Mouse (Mus musculus) hindbrain, embryonic 15.5 days (tissue): Measurements from ENCODE around the gene Kcnj10. TPM values are rescaled to one million over a fixed set of nuclear protein-coding genes. Genes with fewer than 3 reads are reported as not detected.

Source experiments
- ATAC-seq: fragments of 200-750 bp; cut with Nextera tagmentation; 2 replicates; pipeline ENCODE4 v1.8.0; 2017; ENCODE audit warnings: low read depth, moderate number of reproducible peaks, moderate TSS enrichment; ENCODE audit not compliant: low FRiP score
- H3K27ac ChIP-seq: fragments of 300-500 bp; sonication (generic); replicated peaks from 2 replicates; pipeline ENCODE4 v1.5.1; 2015; ENCODE audit warnings: mild to moderate bottlenecking, inconsistent platforms
- H3K27me3 ChIP-seq: fragments of 300-500 bp; sonication (generic); 2 replicates; pipeline ENCODE4 v1.6.1; 2015; ENCODE audit warnings: control low read depth, inconsistent platforms
- H3K36me3 ChIP-seq: fragments of 300-500 bp; sonication (generic); 2 replicates; pipeline ENCODE4 v1.6.1; 2015; ENCODE audit warnings: control low read depth, inconsistent platforms
- H3K4me1 ChIP-seq: fragments of 300-500 bp; sonication (generic); replicated peaks from 2 replicates; pipeline ENCODE4 v1.6.1; 2015; ENCODE audit warnings: control low read depth, inconsistent platforms
- H3K4me2 ChIP-seq: fragments of 300-500 bp; sonication (generic); 2 replicates; pipeline ENCODE4 v1.6.1; 2015; ENCODE audit warnings: moderate library complexity, mild to moderate bottlenecking, inconsistent platforms
- H3K4me3 ChIP-seq: fragments of 300-500 bp; sonication (generic); 2 replicates; pipeline ENCODE4 v1.5.1; 2015; ENCODE audit warnings: mild to moderate bottlenecking, inconsistent platforms
- H3K9ac ChIP-seq: fragments of 300-500 bp; sonication (generic); 2 replicates; pipeline ENCODE4 v1.6.1; 2015; ENCODE audit warnings: inconsistent platforms
- H3K9me3 ChIP-seq: fragments of 300-500 bp; sonication (generic); 2 replicates; pipeline ENCODE4 v1.6.1; 2016; ENCODE audit warnings: control low read depth, inconsistent platforms
- WGBS: fragments of 180-500 bp; shearing (Covaris S2); methylation state at CpG from one replicate; pipeline ENCODE4 v1.1.7; 2015; 5-methylcytosine and 5-hydroxymethylcytosine counted together
- polyA plus RNA-seq: library from polyadenylated mRNA; unstranded; fragments of >200 nt; fragmentation: Nextera tagmentation; extraction: Ambion mirVana; gene quantifications from 2 replicates; pipeline ENCODE4 v1.2.1, GENCODE M21; 2015

Kcnj10 gene
- polyA plus RNA-seq, 1 experiment from 2014 or later = 3.0 TPM

DNA sequence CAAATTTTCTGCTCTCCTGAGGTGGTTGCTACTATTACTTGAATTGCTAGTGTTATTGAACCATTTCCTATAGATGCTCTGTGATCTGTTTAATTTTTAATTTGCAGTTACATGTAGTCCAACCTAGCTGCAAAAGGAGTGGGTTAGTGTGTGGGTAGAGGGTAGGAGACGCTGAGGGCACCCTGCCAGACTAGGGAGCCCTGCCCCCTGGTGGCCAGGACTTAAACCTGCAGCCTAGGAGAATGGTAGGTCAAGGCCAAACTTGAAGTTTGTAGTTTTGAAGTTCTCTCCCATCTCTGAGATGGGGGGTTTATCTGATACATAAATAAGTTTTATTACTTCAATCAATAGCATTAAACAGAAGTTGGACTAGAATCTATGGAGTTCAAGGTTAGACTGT, 16.5 kb downstream of the Kcnj10 start:
- peaks cover 12% of the 10 kb centered on the region for H3K4me1 ChIP-seq
- ATAC-seq = no peak; the same call in 1 of the 2 replicates
- no peak overlapping the region for H3K27ac ChIP-seq
- H3K4me2 ChIP-seq = no peak overlapping the region
- H3K9ac ChIP-seq = no peak overlapping the region
- H3K27me3 ChIP-seq = no peaks in the 10 kb centered on the region
- 0% methylated on average over 1 of the region's 1 CpGs for WGBS
- H3K36me3 ChIP-seq = no peaks in the 10 kb centered on the region
- H3K4me3 ChIP-seq = no peak overlapping the region
- no peaks in the 10 kb centered on the region for H3K9me3 ChIP-seq

DNA sequence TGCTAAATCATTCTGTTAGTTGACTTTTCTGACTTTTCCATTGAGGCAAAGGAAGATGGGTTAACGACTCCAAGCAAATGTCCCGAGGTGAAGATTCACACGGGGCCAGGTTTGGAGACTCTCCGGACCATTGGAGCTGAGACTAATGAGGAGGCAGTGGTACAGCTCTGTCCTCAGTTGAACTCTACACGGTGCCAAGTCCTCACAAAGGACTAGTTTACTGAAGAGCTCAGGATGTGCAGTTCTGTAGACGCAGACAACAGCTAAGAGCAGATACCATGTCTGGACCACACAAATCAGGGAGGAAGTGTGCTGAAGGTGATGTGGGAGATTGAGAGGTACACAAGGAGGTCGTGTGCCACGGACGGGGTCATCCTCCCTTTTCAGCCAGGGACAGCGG, 17.3 kb downstream of the Kcnj10 start:
- WGBS = 60% methylated on average over 10 of the region's 10 CpGs
- H3K27me3 ChIP-seq = no peaks in the 10 kb centered on the region
- peaks cover 12% of the 10 kb centered on the region for H3K4me1 ChIP-seq
- H3K36me3 ChIP-seq = no peaks in the 10 kb centered on the region
- H3K4me3 ChIP-seq = no peak overlapping the region
- H3K27ac ChIP-seq = no peak overlapping the region
- no peak for ATAC-seq
- H3K9me3 ChIP-seq = no peaks in the 10 kb centered on the region
- no peak overlapping the region for H3K9ac ChIP-seq
- H3K4me2 ChIP-seq = no peak overlapping the region

GRCm38 (mm10) chr1:172364684-172365083, 23.7 kb downstream of the Kcnj10 start:
- Histone ChIP-seq H3K9ac (no peak overlapping the region), H3K27me3 (no peaks in the 10 kb centered on the region), H3K27ac (no peak overlapping the region; the same call in 1 of the 2 replicates), H3K4me2 (no peak overlapping the region), H3K4me1 (no peaks in the 10 kb centered on the region), H3K36me3 (no peaks in the 10 kb centered on the region), H3K9me3 (no peaks in the 10 kb centered on the region), H3K4me3 (no peak overlapping the region)
- 11% methylated on average over 6 of the region's 6 CpGs for WGBS
- ATAC-seq = peak; percentile 50

DNA sequence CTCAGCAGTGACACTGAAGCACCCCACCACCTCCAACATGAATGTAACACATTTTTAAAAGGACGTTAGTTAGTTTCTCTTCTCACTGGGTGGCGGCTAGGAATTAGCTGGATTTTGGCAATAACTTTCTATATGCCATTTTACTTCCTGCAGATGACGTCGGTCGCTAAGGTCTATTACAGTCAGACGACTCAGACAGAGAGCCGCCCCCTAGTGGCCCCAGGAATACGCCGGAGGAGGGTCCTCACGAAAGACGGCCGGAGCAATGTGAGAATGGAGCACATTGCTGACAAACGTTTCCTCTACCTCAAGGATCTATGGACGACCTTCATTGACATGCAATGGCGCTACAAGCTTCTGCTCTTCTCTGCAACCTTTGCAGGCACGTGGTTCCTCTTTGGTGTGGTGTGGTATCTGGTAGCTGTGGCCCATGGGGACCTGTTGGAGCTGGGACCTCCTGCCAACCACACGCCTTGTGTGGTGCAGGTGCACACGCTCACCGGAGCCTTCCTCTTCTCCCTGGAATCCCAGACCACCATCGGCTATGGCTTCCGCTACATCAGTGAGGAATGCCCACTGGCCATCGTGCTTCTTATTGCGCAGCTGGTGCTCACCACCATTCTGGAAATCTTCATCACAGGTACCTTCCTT, 27.9 kb downstream of the Kcnj10 start:
- no peaks in the 10 kb centered on the region for H3K4me1 ChIP-seq

DNA sequence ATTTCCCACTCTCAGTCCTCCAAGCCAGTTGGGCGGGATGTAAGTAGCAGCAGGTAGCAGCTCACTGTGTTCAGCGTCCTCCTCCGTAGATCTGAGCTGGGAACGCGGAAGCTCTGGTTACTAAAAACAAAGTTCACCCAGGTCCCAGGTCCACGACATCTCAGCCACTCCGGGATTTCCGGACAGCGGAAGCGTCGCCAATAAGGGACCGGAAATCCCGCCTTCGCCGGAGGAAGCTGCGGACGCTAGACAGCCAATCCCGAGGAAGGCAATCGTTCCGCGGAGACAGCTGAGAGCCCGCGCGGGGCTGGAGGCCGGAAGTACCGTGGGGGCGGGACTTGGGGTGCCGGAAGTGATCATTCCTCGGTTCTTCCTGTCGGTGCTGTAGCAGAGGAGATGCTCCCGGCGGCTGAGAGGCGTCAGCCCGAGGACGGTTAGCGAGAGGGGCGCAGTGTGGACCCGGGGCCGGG, 35.2 kb downstream of the Kcnj10 start, which contains the start of gene Pigm:
Gene Pigm (plus strand): TSS at position 349 of the 470 bp plus-strand sequence.
- Histone ChIP-seq H3K36me3 (0 out of 2 replicates have a peak, but pooled peaks cover 4% of the 10 kb centered on the region), H3K4me1 (peaks cover 47% of the 10 kb centered on the region), H3K9me3 (no peaks in the 10 kb centered on the region), H3K27me3 (no peaks in the 10 kb centered on the region), H3K4me2 (peak within 1 kb of the TSS; percentile 94), H3K9ac (peak within 1 kb of the TSS; percentile 88), H3K27ac (peak within 1 kb of the TSS; percentile 84), H3K4me3 (peak within 1 kb of the TSS; percentile 96)
- under 1% methylated on average over 39 of the region's 39 CpGs for WGBS
- ATAC-seq = peak; percentile 99

More for the DNA sequence above, 27.9 kb downstream of the Kcnj10 start:
- Histone ChIP-seq H3K9me3 (no peaks in the 10 kb centered on the region), H3K27ac (no peak overlapping the region), H3K9ac (no peak overlapping the region), H3K27me3 (no peaks in the 10 kb centered on the region), H3K4me2 (peak overlapping the region; percentile 33), H3K36me3 (no peaks in the 10 kb centered on the region), H3K4me3 (no peak overlapping the region)
- ATAC-seq = peak; percentile 33
- 31% methylated on average over 23 of the region's 23 CpGs for WGBS

GRCm38 (mm10) chr1:172376758-172377458, 35.9 kb downstream of the Kcnj10 start:
- 3% methylated on average over 62 of the region's 62 CpGs for whole genome bisulfite sequencing
- Histone ChIP-seq H3K4me2 (peak overlapping the region; percentile 94), H3K36me3 (0 out of 2 replicates have a peak, but pooled peaks cover 6% of the 10 kb centered on the region), H3K9me3 (no peaks in the 10 kb centered on the region), H3K9ac (peak overlapping the region; percentile 88), H3K4me3 (peak overlapping the region; percentile 96), H3K27me3 (no peaks in the 10 kb centered on the region), H3K27ac (peak overlapping the region; percentile 84), H3K4me1 (peaks cover 48% of the 10 kb centered on the region)
- ATAC-seq = no peak

DNA sequence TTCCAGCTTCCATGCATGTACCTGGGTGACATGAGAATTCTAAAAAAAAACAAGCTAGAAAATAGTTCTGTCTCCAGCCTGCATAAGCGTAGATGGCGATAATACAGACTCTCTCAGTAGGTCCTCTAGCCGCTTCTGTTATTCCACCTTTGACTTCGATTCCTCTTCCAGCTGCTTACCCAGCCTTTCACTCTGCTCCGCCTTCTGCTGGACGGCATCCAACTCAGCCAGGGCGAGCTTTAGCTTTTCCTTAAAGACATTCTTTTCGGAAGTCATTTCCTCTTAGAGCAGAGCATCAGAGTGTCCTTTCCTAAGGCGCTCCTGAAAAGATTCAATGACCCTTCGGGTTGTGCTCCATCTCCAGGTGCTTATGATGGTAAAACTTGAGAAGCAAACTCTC, 39.1 kb downstream of the Kcnj10 start:
- Histone ChIP-seq H3K4me2 (no peak overlapping the region), H3K27me3 (no peaks in the 10 kb centered on the region), H3K9ac (no peak overlapping the region), H3K9me3 (no peaks in the 10 kb centered on the region), H3K4me3 (no peak overlapping the region), H3K36me3 (0 out of 2 replicates have a peak, but pooled peaks cover 6% of the 10 kb centered on the region), H3K27ac (no peak overlapping the region), H3K4me1 (peaks cover 48% of the 10 kb centered on the region)
- ATAC-seq = no peak
- WGBS = 74% methylated on average over 10 of the region's 10 CpGs

DNA sequence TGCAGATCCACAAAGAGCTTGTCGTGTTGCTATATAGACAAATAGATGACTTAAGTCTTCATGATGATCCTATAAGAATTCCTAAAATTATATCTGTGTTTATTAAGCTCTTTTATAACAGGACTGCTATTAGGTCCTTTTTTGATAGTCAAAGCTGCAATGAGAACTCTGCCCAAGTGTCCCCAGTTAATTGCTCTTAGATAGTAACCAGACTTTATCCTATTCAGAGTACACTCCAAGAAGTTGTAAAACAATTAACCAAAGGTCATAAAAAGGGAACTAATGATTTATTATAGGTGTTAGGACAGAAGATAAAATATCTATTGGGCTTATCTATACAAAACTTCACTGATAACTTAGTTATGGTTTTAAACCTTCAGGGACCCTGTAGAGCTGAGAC, 41.1 kb downstream of the Kcnj10 start:
- Histone ChIP-seq H3K4me2 (no peak overlapping the region), H3K9ac (no peak overlapping the region), H3K9me3 (no peaks in the 10 kb centered on the region), H3K4me1 (peaks cover 39% of the 10 kb centered on the region), H3K4me3 (no peak overlapping the region), H3K36me3 (0 out of 2 replicates have a peak, but pooled peaks cover 6% of the 10 kb centered on the region), H3K27ac (no peak overlapping the region), H3K27me3 (no peaks in the 10 kb centered on the region)
- WGBS = 92% methylated on average over 1 of the region's 1 CpGs
- no peak for ATAC-seq

DNA sequence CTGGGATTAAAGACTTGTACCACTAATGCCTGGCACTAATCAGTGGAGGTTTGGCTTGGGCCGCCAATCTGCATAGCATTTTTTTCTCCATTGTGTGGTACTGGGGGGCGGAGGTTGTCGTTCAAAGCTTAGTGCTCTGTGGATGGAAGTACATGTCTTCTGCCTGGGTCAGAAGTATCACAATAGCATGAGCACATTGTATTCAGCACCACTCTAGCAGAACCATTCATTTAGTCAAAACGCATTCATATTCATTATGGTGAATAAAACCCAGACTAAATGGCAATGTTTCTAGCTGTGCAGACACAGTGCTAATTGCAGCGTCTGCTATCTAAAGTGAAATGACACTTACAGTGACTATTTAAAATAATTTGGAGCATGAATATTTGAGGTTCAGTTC, 46.2 kb downstream of the Kcnj10 start:
- Histone ChIP-seq H3K27me3 (no peaks in the 10 kb centered on the region), H3K4me1 (peaks cover 7% of the 10 kb centered on the region), H3K27ac (no peak overlapping the region), H3K36me3 (no peaks in the 10 kb centered on the region), H3K9me3 (no peaks in the 10 kb centered on the region), H3K4me2 (no peak overlapping the region), H3K9ac (no peak overlapping the region), H3K4me3 (no peak overlapping the region)
- ATAC-seq = no peak
- WGBS = 60% methylated on average over 5 of the region's 5 CpGs

DNA sequence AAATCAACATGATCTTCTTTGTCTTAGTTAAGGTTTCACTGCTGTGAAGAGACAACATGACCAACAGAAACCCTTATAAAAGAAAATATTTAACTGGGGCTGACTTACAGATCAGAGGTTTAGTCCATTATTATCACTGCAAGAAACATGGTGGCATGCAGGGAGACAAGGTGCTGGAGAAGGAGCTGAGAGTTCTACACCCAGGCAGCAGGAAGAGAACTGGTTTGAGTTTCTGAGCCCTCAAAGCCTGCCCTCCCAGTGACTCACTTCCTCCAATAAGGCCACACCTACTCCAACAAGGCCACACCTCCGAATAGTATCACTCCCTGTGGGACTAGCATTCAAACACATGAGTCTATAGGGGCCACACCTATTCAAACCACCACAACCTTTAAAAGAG, 49.8 kb downstream of the Kcnj10 start:
- Histone ChIP-seq H3K4me1 (peaks cover 9% of the 10 kb centered on the region), H3K27ac (no peak overlapping the region), H3K4me3 (no peak overlapping the region), H3K36me3 (no peaks in the 10 kb centered on the region), H3K4me2 (no peak overlapping the region), H3K9me3 (no peaks in the 10 kb centered on the region), H3K27me3 (no peaks in the 10 kb centered on the region), H3K9ac (no peak overlapping the region)
- no peak for ATAC-seq
- 81% methylated on average over 1 of the region's 1 CpGs for WGBS

DNA sequence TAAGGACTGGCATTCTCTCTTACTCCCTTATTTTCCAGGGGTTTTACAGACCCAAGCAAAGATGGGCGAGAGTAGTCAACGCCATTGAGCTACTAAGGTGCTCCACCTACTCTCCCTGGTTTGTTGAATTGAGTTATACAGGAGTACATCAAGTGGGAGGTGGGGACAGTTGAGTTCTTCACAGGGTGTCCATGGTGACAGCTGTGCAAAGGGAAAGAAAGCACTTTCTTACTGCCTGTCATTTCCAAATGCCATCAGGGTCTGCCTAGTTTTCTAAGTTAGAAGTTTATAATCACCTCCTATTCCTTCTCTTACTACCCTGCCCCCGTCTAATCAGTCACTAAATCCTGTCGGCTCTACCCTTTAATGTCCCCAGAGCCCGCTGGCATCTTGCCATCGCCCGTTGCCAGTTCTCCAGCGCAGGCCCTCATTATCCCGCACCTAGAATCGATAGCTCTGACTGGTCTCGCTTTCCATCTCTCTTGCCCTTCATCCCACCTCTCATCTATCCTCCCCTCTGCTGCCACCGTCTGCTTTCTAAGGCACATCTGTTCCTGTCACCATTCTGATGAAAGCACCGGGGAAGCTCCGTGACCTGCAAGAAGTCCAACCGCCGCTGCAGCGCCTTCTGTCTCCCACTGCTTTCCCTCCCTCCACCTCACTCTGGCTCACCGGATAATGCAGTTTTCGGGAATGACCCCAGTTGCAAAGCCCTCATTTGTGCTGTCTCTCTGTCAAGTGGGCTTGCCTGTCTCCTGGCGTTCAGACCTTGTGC, 51.0 kb downstream of the Kcnj10 start:
- Histone ChIP-seq H3K27me3 (no peaks in the 10 kb centered on the region), H3K4me1 (peaks cover 9% of the 10 kb centered on the region), H3K36me3 (no peaks in the 10 kb centered on the region), H3K4me2 (peak overlapping the region; percentile 44), H3K9me3 (no peaks in the 10 kb centered on the region), H3K9ac (peak overlapping the region; percentile 10; the same call in 1 of the 2 replicates), H3K4me3 (peak overlapping the region; percentile 9; the same call in 1 of the 2 replicates), H3K27ac (no peak overlapping the region)
- WGBS = 17% methylated on average over 20 of the region's 20 CpGs
- peak; percentile 50 for ATAC-seq
